Mouse (Mus musculus): ENCODE results near the gene Sgcd.

Sgcd gene

GRCm38 (mm10) chr11:47988697-47989533 lies at the start of gene Sgcd:
Gene Sgcd, minus strand, starts transcription at chr11:47988969.
- DNase-seq: peak; percentile 66

DNA sequence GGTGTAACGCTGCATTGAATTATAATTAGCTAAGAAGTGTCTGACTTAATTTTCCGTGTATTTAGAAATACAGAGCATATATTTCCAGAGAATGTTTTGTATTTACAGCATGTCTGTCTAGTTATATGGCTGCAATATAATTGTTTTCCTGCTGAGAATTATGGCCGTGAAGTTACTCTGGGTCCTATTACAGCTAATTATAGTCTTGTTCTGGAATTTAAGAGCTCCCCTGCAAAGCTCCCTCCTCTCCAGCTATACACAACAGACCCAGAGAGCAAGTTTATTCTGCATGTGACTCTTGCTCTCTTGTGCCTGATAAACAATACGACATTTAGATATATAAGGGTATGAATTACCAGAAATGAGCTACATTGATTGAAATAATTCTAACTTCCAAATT lies 49.3 kb upstream of the Sgcd start:
- DNase-seq: no peak

GRCm38 (mm10) chr11:48012836-48013235 lies 24.1 kb upstream of the Sgcd start:
- no peak for DNase-seq

DNA sequence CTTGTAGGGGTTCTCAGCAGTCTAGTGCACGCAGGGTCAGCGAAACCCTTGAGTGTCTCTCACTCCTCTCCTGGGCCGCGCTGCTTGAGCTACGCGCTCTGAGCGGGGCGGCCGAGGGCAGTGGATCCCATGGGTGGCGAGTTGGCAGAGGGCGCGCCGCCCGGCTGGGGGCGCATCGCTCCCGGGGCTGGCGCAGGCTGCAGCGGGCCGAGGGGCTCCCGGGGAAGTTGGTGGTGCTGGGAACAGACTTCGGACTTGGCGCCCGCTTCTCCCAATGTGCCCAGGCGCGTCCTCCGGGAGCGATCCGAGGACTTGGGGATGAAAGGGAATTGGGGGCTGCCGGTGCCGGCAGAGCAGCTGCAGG lies 454 bp downstream of the Sgcd start:
- no peak for DNase-seq

DNA sequence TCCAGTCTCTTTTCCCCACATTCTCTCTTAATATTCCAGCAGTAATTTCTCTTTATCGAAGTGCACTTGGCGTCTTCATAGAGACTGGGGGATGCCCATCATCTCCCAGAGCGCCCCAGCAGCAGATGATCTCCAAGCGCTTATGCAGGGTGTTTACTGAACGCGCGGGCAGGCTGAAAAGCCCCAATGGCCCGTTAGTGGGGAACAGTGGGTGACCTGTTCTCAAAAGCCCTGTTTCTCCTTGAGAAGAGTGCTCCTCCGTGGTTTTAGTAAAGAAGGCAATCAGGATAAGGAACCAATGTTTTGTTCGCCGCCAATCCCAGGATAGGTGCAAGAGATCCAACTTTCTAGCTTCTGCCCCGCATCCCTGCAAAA lies 889 bp downstream of the Sgcd start:
- DNase-seq: peak; percentile 6

DNA sequence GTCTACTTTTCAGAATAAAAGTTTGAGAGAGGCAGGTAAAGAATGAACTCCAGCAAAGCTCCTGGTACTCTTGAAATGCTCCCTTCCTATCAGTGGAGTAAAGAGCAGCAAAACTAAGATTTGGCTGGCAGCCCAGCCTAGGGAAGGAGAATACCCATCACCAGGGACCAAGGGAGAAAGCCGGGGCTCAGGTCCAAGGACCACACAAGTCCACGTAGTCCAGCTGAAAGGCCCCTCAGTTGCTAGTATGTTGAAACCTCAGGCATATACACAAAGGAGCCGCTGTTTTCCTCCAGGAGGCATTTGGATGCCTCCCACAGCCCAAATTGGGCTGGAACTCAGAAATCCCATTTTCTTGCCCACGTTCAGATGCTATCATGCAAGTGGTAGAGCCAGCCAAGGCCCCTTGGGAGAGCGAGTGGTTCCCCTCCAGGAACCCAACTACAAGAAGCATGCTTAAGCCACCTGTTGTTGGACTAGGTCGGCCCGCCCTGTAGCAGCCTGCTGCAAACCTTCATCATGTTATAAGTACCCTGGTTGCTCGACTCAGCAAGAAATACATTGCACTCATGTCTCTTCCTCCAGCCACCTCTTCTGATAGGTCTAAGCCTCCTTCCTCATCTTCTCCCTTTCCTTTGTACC lies 1.4 kb downstream of the Sgcd start:
- no peak for DNase-seq

GRCm38 (mm10) chr11:47982152-47982551 lies 6.6 kb downstream of the Sgcd start:
- DNase-seq: no peak

GRCm38 (mm10) chr11:47981108-47981507 lies 7.7 kb downstream of the Sgcd start:
- no peak for DNase-seq

GRCm38 (mm10) chr11:47953291-47953690 lies 35.5 kb downstream of the Sgcd start:
- DNase-seq: no peak

DNA sequence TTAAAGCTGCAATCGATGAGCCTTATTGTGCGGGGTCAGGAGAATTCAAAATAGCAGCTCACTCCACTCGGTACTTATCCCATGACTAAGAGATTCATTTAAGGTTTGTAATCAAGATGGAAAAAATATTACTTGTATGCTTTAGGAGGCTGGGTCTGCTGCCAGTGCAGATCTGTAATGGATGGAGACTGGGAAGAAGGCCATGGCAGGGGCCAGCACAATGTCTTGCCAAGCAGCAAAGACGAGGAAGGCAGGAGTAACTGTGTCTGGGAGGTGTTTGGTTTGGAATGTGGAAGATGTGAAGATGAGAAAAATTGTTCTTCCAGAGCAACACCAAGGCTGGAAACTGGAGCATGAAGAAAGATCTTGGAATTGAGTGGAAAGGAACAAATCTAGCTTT lies 36.4 kb downstream of the Sgcd start:
- no peak for DNase-seq

DNA sequence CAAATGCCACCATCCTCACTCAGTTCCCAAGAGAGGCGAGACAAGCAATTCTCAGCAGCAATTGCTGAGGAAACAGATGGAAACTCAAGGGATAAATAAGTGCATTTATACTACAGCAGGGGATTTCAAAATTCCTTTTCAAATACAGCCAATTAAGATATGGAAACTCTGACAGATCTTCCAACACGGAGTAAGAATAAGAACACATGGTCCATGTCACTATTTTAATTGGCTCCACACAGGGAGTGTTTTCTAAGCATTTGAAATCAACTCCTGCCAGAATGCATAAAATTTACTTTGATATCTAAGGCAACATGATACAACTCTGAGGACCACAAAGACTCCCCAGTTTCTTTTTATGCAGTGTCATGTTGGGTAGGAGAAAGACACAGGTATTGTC lies 49.0 kb downstream of the Sgcd start:
- DNase-seq: no peak

DNA sequence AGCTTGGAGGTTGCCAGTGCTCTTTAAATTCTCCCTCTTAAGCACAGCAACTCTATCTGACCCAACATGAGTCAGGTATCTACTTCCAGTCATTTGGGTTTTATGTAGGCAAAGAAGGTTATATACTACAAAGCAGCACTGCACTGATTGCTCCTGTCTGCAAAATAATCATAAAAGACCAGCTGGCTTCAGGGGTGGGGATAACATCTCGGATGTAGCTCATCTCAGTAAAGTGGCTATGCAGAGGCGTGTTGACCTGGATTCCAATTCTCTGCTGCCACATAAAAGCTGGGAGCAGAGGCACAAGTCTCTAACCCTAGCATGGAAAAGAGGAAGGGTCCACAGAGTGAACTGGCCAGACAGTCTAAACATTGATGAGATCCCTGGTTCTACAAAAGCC lies 71.2 kb downstream of the Sgcd start:
- DNase-seq: no peak

DNA sequence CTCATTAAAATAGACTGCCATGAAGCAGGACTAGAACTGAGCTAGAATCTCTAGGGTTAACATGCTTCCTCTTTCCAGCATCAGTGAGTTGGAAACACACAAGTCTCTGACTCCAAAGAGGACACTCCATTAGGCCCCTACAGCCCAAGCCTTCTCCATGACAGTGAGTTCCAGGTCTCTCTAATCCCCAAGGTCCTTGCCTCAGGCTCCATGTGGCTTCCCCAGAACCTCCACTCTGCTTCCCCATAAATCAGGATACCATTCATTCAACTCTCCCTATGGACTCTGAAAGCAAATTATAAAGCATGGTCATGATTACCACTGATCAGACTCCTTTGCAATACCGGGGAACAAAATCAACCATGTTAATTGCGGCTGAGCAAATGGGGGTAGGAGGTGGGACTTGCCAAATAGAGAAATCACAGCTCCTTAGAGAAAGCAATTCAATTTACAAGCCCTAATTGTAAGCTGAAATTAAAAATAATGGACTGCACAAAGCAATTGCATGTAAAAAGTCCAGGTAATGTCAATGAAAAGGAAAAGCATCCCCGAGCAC lies 97.1 kb downstream of the Sgcd start:
- no peak for DNase-seq

- DNase-seq: peak; percentile 9
Observed at GRCm38 (mm10) chr11:47890315-47890714, 98.5 kb downstream of the Sgcd start.

DNA sequence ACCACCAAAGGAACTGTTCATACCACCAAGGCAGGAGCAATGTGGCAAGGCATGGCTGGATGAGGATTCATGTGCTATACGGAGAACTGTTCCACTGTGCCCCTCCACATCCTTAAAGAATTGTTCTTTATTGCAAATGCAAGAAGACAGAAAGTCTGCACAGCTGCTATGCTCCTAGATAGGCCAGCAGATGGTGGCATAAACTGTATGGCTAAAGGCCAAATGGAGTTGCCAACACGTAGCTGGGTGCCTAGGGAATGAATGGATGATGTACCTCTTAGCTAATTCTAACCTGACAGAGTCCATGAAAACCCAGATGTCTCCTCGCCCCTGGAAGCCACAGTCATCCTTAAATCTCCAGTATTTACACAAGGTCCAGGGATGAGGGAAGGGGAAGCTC lies 103.5 kb downstream of the Sgcd start:
- DNase-seq: no peak

DNA sequence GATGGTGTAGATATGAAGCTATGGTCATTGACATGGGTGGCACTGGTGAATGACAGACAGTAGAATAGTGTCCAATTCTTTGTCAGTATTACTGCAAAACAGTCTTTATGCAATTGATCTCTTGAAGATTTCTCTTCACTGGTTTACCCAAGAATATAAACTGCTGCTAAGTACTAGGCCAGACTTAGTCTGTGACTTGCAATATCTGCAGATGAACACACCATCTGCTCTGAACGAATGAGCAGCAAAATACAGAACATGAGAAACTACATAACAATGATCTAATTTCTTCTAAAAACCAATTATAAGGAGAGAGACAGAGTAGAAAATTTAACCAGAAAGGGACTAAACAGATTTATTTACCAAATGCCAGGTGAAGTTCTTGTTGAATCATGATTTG lies 105.2 kb downstream of the Sgcd start:
- DNase-seq: no peak

GRCm38 (mm10) chr11:47876633-47877170 lies 112.1 kb downstream of the Sgcd start:
- no peak for DNase-seq

- DNase-seq: no peak
Observed at GRCm38 (mm10) chr11:47845894-47846293, 142.9 kb downstream of the Sgcd start.

GRCm38 (mm10) chr11:47833283-47833682 lies 155.5 kb downstream of the Sgcd start:
- DNase-seq: no peak

- DNase-seq: no peak
Observed at GRCm38 (mm10) chr11:47810307-47810706, 178.5 kb downstream of the Sgcd start.

- DNase-seq: no peak
Observed at GRCm38 (mm10) chr11:47804101-47804715, 184.6 kb downstream of the Sgcd start.

GRCm38 (mm10) chr11:47777916-47778226 lies 210.9 kb downstream of the Sgcd start:
- no peak for DNase-seq

- DNase-seq: no peak
Observed at GRCm38 (mm10) chr11:47777226-47777915, 211.4 kb downstream of the Sgcd start.

Measured in retina, postnatal 1 day (tissue).